Mouse (Mus musculus) kidney, postnatal 0 days (tissue): ENCODE data around the gene Yju2. TPM values are rescaled to one million over a fixed set of nuclear protein-coding genes. Genes with fewer than 3 reads are reported as not detected.

Experiments
- ATAC-seq: fragments of 200-750 bp; cut with Nextera tagmentation; replicated peaks from 2 replicates; pipeline ENCODE4 v1.8.0; 2017; ENCODE audit warnings: low read depth, moderate number of reproducible peaks, moderate TSS enrichment, moderate library complexity; ENCODE audit not compliant: low FRiP score
- DNase-seq: peaks from one replicate; pipeline ENCODE4 v3.0.0-alpha.2; 2016; ENCODE audit warnings: low spot score
- H3K27ac ChIP-seq: fragments of 300-500 bp; sonication (generic); 2 replicates; pipeline ENCODE4 v1.5.1; 2014; ENCODE audit warnings: mild to moderate bottlenecking
- H3K27me3 ChIP-seq: fragments of 300-500 bp; sonication (generic); 2 replicates; pipeline ENCODE4 v1.6.1; 2014; ENCODE audit warnings: low read length, mixed read lengths; ENCODE audit not compliant: insufficient read depth
- H3K36me3 ChIP-seq: fragments of 300-500 bp; sonication (generic); 2 replicates; pipeline ENCODE4 v1.6.1; 2014; ENCODE audit warnings: low read length, mixed read lengths; ENCODE audit not compliant: insufficient read depth
- H3K4me1 ChIP-seq: fragments of 300-500 bp; sonication (generic); replicated peaks from 2 replicates; pipeline ENCODE4 v1.6.1; 2014; ENCODE audit warnings: antibody characterized with exemption, low read length, mixed read lengths; ENCODE audit not compliant: insufficient read depth
- H3K4me2 ChIP-seq: fragments of 300-500 bp; sonication (generic); 2 replicates; pipeline ENCODE4 v1.6.1; 2014; ENCODE audit warnings: mild to moderate bottlenecking, low read length, moderate library complexity, mixed read lengths
- H3K4me3 ChIP-seq: fragments of 300-500 bp; sonication (generic); replicated peaks from 2 replicates; pipeline ENCODE4 v1.5.1; 2014; ENCODE audit warnings: low read depth, low read length
- H3K9ac ChIP-seq: fragments of 300-500 bp; sonication (generic); 2 replicates; pipeline ENCODE4 v1.6.1; 2014; ENCODE audit warnings: low read depth, low read length
- H3K9me3 ChIP-seq: fragments of 300-500 bp; sonication (generic); replicated peaks from 2 replicates; pipeline ENCODE4 v1.6.1; 2016; ENCODE audit warnings: low read length, inconsistent platforms, mixed read lengths
- CTCF ChIP-seq: IDR thresholded peaks from 2 replicates; pipeline ENCODE4 v1.5.1; 2016; ENCODE audit warnings: antibody characterized with exemption, low read depth, mild to moderate bottlenecking, moderate library complexity
- WGBS: fragments of 180-500 bp; shearing (Covaris S2); extraction: QIAGEN DNeasy Blood & Tissue Kit; methylation state at CpG from one replicate; pipeline ENCODE4 v1.1.7; 2014; 5-methylcytosine and 5-hydroxymethylcytosine counted together
- polyA plus RNA-seq: library from polyadenylated mRNA; unstranded; fragments of >200 nt; fragmentation: Nextera tagmentation; extraction: Ambion mirVana; gene quantifications from 2 replicates; pipeline ENCODE4 v1.2.1, GENCODE M21; 2015

Gene Yju2
- polyA plus RNA-seq, 1 experiment from 2014 or later, result 21.1 TPM

DNA sequence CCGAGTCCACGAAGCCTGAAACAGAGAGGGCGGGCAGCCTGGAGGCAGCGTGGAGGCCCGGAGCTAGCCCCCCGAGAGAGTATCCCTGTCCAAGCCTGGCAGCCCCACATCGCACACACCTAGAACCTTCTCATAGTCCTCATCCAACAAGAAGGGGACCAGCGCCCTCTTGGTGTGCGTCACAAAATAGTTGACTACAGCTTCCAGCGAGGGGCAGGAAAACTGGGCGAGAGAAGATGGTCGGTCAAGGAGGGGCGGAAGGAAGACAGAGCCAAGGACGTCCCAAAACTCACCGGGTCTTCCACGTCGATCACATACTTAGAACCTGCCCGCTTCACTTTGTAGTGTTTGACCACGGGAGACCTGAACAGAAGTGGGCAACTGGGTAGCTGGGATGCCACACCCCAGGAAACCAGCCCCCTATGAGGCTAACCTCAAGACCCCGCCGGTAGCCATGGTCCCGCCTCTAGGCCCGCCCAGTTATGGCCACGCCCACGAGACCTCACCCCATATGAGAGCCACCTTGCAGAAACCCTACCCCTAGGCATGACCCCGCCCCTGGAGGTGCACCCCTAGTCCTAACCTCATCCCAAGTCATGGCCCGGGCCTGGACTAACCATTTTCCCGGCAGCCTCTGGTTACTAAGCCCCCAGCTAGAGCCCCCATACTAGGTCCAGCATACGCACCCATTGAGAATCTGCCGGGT, 41.0 kb downstream of the Yju2 start:
- H3K27ac ChIP-seq, result no peak overlapping the region
- H3K36me3 ChIP-seq, result no peaks in the 10 kb centered on the region
- no peak for DNase-seq
- no peaks in the 10 kb centered on the region for H3K9me3 ChIP-seq
- no peaks in the 10 kb centered on the region for H3K4me1 ChIP-seq
- no peak overlapping the region for H3K9ac ChIP-seq
- WGBS, result 18% methylated on average over 30 of the region's 30 CpGs
- H3K27me3 ChIP-seq, result no peaks in the 10 kb centered on the region
- ATAC-seq, result peak; percentile 47
- peak; percentile 22; the same call in 1 of the 2 replicates for TF ChIP-seq CTCF
- peak overlapping the region; percentile 28 for H3K4me2 ChIP-seq
- no peak overlapping the region for H3K4me3 ChIP-seq

- H3K9ac ChIP-seq, result no peak overlapping the region
- no peak for TF ChIP-seq CTCF
- DNase-seq (no peak), ATAC-seq (no peak)
- WGBS, result 75% methylated on average over 3 of the region's 3 CpGs
- no peak overlapping the region for H3K4me2 ChIP-seq
- H3K4me3 ChIP-seq, result no peak overlapping the region
- H3K27ac ChIP-seq, result no peak overlapping the region
- no peaks in the 10 kb centered on the region for H3K36me3 ChIP-seq
- no peaks in the 10 kb centered on the region for H3K9me3 ChIP-seq
- H3K27me3 ChIP-seq, result no peaks in the 10 kb centered on the region
- H3K4me1 ChIP-seq, result peaks cover 3% of the 10 kb centered on the region; the same call in 1 of the 2 replicates
These were observed 44.1 kb downstream of the Yju2 start for GRCm38 (mm10) chr17:56003000-56003399.

GRCm38 (mm10) chr17:56005415-56006061, 46.6 kb downstream of the Yju2 start, which contains the start of the genes Stap2 and Mpnd:
TSS of gene Stap2 (minus strand) at chr17:56005584.
TSS of gene Mpnd (plus strand) at chr17:56005711.
- Histone ChIP-seq H3K27me3 (no peaks in the 10 kb centered on the region), H3K4me2 (peak within 1 kb of the TSS; percentile 37), H3K9ac (0 out of 2 replicates have a peak within 1 kb of the TSS, but pooled peaks have one; percentile 19), H3K4me1 (peaks cover 13% of the 10 kb centered on the region), H3K9me3 (no peaks in the 10 kb centered on the region), H3K36me3 (no peaks in the 10 kb centered on the region), H3K4me3 (peak within 1 kb of the TSS; percentile 15), H3K27ac (peak within 1 kb of the TSS; percentile 51)
- DNase-seq (peak; percentile 63), ATAC-seq (no peak)
- WGBS, result 33% methylated on average over 13 of the region's 13 CpGs
- TF ChIP-seq CTCF, result no peak

- no peaks in the 10 kb centered on the region for H3K9me3 ChIP-seq
- H3K4me2 ChIP-seq, result peak overlapping the region; percentile 99; the same call in 1 of the 2 replicates
- H3K27ac ChIP-seq, result peak overlapping the region; percentile 88; the same call in 1 of the 2 replicates
- DNase-seq (no peak), ATAC-seq (no peak)
- H3K9ac ChIP-seq, result no peak overlapping the region
- peaks cover 15% of the 10 kb centered on the region for H3K4me1 ChIP-seq
- no peak overlapping the region for H3K4me3 ChIP-seq
- WGBS, result 45% methylated on average over 10 of the region's 10 CpGs
- no peaks in the 10 kb centered on the region for H3K27me3 ChIP-seq
- no peaks in the 10 kb centered on the region for H3K36me3 ChIP-seq
- TF ChIP-seq CTCF, result no peak
These were observed 48.1 kb downstream of the Yju2 start for GRCm38 (mm10) chr17:56006956-56007355.

- Histone ChIP-seq H3K27me3 (no peaks in the 10 kb centered on the region), H3K9ac (peak overlapping the region; percentile 28; the same call in 1 of the 2 replicates), H3K4me1 (peaks cover 15% of the 10 kb centered on the region), H3K4me2 (peak overlapping the region; percentile 99), H3K36me3 (no peaks in the 10 kb centered on the region), H3K4me3 (peak overlapping the region; percentile 72), H3K9me3 (no peaks in the 10 kb centered on the region), H3K27ac (peak overlapping the region; percentile 88)
- TF ChIP-seq CTCF, result peak; percentile 26; the same call in 1 of the 2 replicates
- ATAC-seq (peak; percentile 30), DNase-seq (peak; percentile 24)
- WGBS, result 26% methylated on average over 13 of the region's 14 CpGs
These were observed 48.8 kb downstream of the Yju2 start for GRCm38 (mm10) chr17:56007444-56008355.
